ENCODE assay signal across 7 mouse cellular contexts in the genomic region with DNA sequence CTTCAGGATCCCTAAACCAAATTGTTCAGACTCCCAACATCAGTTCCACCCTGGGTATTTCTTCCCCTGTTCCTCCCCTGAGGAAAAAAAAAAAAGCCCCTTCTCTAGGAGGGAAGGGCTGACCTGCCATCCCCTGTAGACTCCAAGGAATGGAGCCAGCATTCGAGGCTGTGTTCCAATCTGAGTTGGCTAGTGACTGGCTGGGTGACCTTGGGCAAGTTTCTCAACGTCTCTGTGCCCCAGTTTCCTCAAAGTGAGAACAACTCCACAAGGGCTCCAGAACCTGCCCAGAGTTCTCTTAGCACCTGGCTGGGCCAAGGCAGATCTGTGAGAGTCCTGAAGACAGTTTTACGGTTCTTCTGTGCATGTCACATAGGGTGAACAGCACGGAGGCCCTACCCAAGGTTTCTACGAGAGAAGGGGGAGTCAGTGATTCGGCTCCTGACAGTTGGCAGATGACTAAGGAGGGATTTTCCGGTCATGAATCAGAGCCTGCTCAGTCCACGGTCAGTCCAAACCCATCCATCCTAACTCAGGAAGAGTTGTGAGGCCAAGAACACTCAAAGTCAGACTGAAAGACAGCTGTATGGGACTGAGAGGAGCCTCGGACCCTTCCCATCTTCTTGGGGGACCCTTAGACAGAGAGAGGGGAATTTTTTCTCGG. TPM values are rescaled to one million over a fixed set of nuclear protein-coding genes. Genes with fewer than 3 reads are reported as not detected.
DNase-seq lines count a peak whose midpoint lies in the region; ATAC-seq and TF ChIP-seq lines count a peak whose summit lies in the region.

No protein-coding gene starts in this region.

- WGBS in spleen, adult 2 months = 13% methylated on average over 10 of the region's 10 CpGs
- 30% methylated on average over 10 of the region's 10 CpGs for WGBS in hindbrain, embryonic 13.5 days
- WGBS in midbrain, embryonic 16.5 days = 28% methylated on average over 10 of the region's 10 CpGs

- H3K4me2 ChIP-seq in hindbrain, embryonic 13.5 days = peak overlapping the region; percentile 93
- H3K4me2 ChIP-seq in midbrain, embryonic 16.5 days (ENCODE audit: low read length) = peak overlapping the region; percentile 93

- DNase-seq in spleen, adult 2 months (ENCODE audit: low read depth in 1 of 2, low spot score in 2 of 2) = no peak
- DNase-seq in spleen, postnatal 36 days (ENCODE audit: low spot score in 2 of 2) = no peak
- no peak for DNase-seq in right cerebral cortex, postnatal 4 days
- DNase-seq in gastrocnemius, adult 18-20 months (ENCODE audit: low spot score) = no peak

- no peak overlapping the region for H3K27ac ChIP-seq in spleen, adult 2 months (ENCODE audit: insufficient read depth, low read length)
- H3K27ac ChIP-seq in brown adipose tissue, adult 24 weeks (replicated peaks; ENCODE audit: low read depth, low read length) = 0 out of 2 replicates have a peak overlapping the region, but pooled peaks have one; percentile 37
- H3K27ac ChIP-seq in hindbrain, embryonic 13.5 days = peak overlapping the region; percentile 76
- H3K27ac ChIP-seq in midbrain, embryonic 16.5 days (ENCODE audit: low read length) = no peak overlapping the region

- no peak for ATAC-seq in hindbrain, embryonic 13.5 days (ENCODE audit: low FRiP score)
- no peak for ATAC-seq in midbrain, embryonic 16.5 days

- peak overlapping the region; percentile 99 for H3K9ac ChIP-seq in hindbrain, embryonic 13.5 days
- H3K9ac ChIP-seq in midbrain, embryonic 16.5 days (ENCODE audit: low read depth, low read length) = peak overlapping the region; percentile 91

- H3K27me3 ChIP-seq in spleen, adult 2 months (ENCODE audit: control insufficient read depth, insufficient read depth, low read length) = no peaks in the 10 kb centered on the region
- no peaks in the 10 kb centered on the region for H3K27me3 ChIP-seq in hindbrain, embryonic 13.5 days
- H3K27me3 ChIP-seq in midbrain, embryonic 16.5 days (ENCODE audit: control insufficient read depth, insufficient read depth, low read depth, low read length) = no peaks in the 10 kb centered on the region

- H3K4me3 ChIP-seq in spleen, adult 2 months (ENCODE audit: extremely low read depth, insufficient read depth, insufficient read length) = peak overlapping the region; percentile 65
- peak overlapping the region; percentile 67 for H3K4me3 ChIP-seq in brown adipose tissue, adult 24 weeks (ENCODE audit: insufficient read depth, low read depth, low read length)
- H3K4me3 ChIP-seq in hindbrain, embryonic 13.5 days = peak overlapping the region; percentile 93
- peak overlapping the region; percentile 74 for H3K4me3 ChIP-seq in midbrain, embryonic 16.5 days (ENCODE audit: low read depth, low read length)

- TF ChIP-seq POLR2A in spleen, adult 2 months (IDR thresholded peaks at IDR 0.05; ENCODE audit: low read depth, low read length) = no peak

- no peaks in the 10 kb centered on the region for H3K9me3 ChIP-seq in hindbrain, embryonic 13.5 days
- H3K9me3 ChIP-seq in midbrain, embryonic 16.5 days (replicated peaks; ENCODE audit: control insufficient read depth, low read length, poor library complexity, severe bottlenecking) = no peaks in the 10 kb centered on the region

- peaks cover 2% of the 10 kb centered on the region; the same call in 1 of the 2 replicates for H3K4me1 ChIP-seq in spleen, adult 2 months (ENCODE audit: control insufficient read depth, insufficient read depth, insufficient read length)
- H3K4me1 ChIP-seq in brown adipose tissue, adult 24 weeks (ENCODE audit: control insufficient read depth, insufficient read depth, insufficient read length, low read length) = peaks cover 8% of the 10 kb centered on the region; the same call in 1 of the 2 replicates
- peaks cover 45% of the 10 kb centered on the region for H3K4me1 ChIP-seq in hindbrain, embryonic 13.5 days (replicated peaks)
- H3K4me1 ChIP-seq in midbrain, embryonic 16.5 days (ENCODE audit: control insufficient read depth, insufficient read depth, low read length) = peaks cover 30% of the 10 kb centered on the region

- TF ChIP-seq CTCF in spleen, adult 2 months (IDR thresholded peaks at IDR 0.05; ENCODE audit: extremely low read depth, insufficient read depth, insufficient read length, insufficient replicate concordance) = no peak

- H3K36me3 ChIP-seq in spleen, adult 2 months (ENCODE audit: control insufficient read depth, insufficient read depth, low read length) = peaks cover 2% of the 10 kb centered on the region
- H3K36me3 ChIP-seq in hindbrain, embryonic 13.5 days = peaks cover 41% of the 10 kb centered on the region
- H3K36me3 ChIP-seq in midbrain, embryonic 16.5 days (ENCODE audit: control insufficient read depth, insufficient read depth, low read length) = 0 out of 2 replicates have a peak, but pooled peaks cover under 1% of the 10 kb centered on the region

RNA-seq across cellular contexts. Expression of gene Zswim4, which starts 1.0 kb away (rescaled TPM):
- polyA plus RNA-seq in spleen, adult 2 months (2012; rRNA removed) = 11.3 and 17.5 TPM in 2 replicates
- polyA plus RNA-seq in brown adipose tissue, adult 24 weeks (2012; ENCODE audit: insufficient read depth, insufficient read length, missing spikeins) = 2.7 and 2.8 TPM in 2 replicates
- 38.5 and 39.1 TPM in 2 replicates for polyA plus RNA-seq in hindbrain, embryonic 13.5 days (2015; fragmentation: Nextera tagmentation; extraction: Ambion mirVana)
- 22.4 and 26.4 TPM in 2 replicates for polyA plus RNA-seq in midbrain, embryonic 16.5 days (2015; fragmentation: Nextera tagmentation; extraction: Ambion mirVana)
- 1 to 10 TPM; 6.6 to 7.2 TPM for total RNA-seq in gastrocnemius, adult 18-20 months (2021)

RNA-seq across cellular contexts. Expression of gene D8Ertd738e, which starts 13.6 kb away (rescaled TPM):
- 68.3 and 88.3 TPM in 2 replicates for polyA plus RNA-seq in spleen, adult 2 months (2012; rRNA removed)
- 245 and 259 TPM in 2 replicates for polyA plus RNA-seq in brown adipose tissue, adult 24 weeks (2012; ENCODE audit: insufficient read depth, insufficient read length, missing spikeins)
- polyA plus RNA-seq in hindbrain, embryonic 13.5 days (2015; fragmentation: Nextera tagmentation; extraction: Ambion mirVana) = 263 and 280 TPM in 2 replicates
- polyA plus RNA-seq in midbrain, embryonic 16.5 days (2015; fragmentation: Nextera tagmentation; extraction: Ambion mirVana) = 229 and 244 TPM in 2 replicates
- 100 to 1,000 TPM; 185 to 187 TPM for total RNA-seq in gastrocnemius, adult 18-20 months (2021)

RNA-seq across cellular contexts. Expression of gene Mri1, which starts 21.2 kb away (rescaled TPM):
- 59.5 and 104 TPM in 2 replicates for polyA plus RNA-seq in spleen, adult 2 months (2012; rRNA removed)
- polyA plus RNA-seq in brown adipose tissue, adult 24 weeks (2012; ENCODE audit: insufficient read depth, insufficient read length, missing spikeins) = 12.9 and 13.0 TPM in 2 replicates
- 50.7 and 57.6 TPM in 2 replicates for polyA plus RNA-seq in hindbrain, embryonic 13.5 days (2015; fragmentation: Nextera tagmentation; extraction: Ambion mirVana)
- 41.1 and 43.4 TPM in 2 replicates for polyA plus RNA-seq in midbrain, embryonic 16.5 days (2015; fragmentation: Nextera tagmentation; extraction: Ambion mirVana)
- 10 to 100 TPM; 13.8 to 19.7 TPM for total RNA-seq in gastrocnemius, adult 18-20 months (2021)

RNA-seq across cellular contexts. Expression of gene Ccdc130, which starts 34.3 kb away (rescaled TPM):
- polyA plus RNA-seq in spleen, adult 2 months (2012; rRNA removed) = 26.0 and 27.1 TPM in 2 replicates
- 6.9 and 8.5 TPM in 2 replicates for polyA plus RNA-seq in brown adipose tissue, adult 24 weeks (2012; ENCODE audit: insufficient read depth, insufficient read length, missing spikeins)
- 21.2 and 24.0 TPM in 2 replicates for polyA plus RNA-seq in hindbrain, embryonic 13.5 days (2015; fragmentation: Nextera tagmentation; extraction: Ambion mirVana)
- 23.0 and 25.4 TPM in 2 replicates for polyA plus RNA-seq in midbrain, embryonic 16.5 days (2015; fragmentation: Nextera tagmentation; extraction: Ambion mirVana)
- 1 to 10 TPM; 7.3 to 9.4 TPM for total RNA-seq in gastrocnemius, adult 18-20 months (2021)

RNA-seq across cellular contexts. Expression of gene Nanos3, which starts 50.9 kb away (rescaled TPM):
- 1.2 TPM in 1 of 2 replicates, not detected in the other for polyA plus RNA-seq in spleen, adult 2 months (2012; rRNA removed)
- not detected in 2 replicates for polyA plus RNA-seq in brown adipose tissue, adult 24 weeks (2012; ENCODE audit: insufficient read depth, insufficient read length, missing spikeins)
- 10.3 and 10.9 TPM in 2 replicates for polyA plus RNA-seq in hindbrain, embryonic 13.5 days (2015; fragmentation: Nextera tagmentation; extraction: Ambion mirVana)
- polyA plus RNA-seq in midbrain, embryonic 16.5 days (2015; fragmentation: Nextera tagmentation; extraction: Ambion mirVana) = 6.6 and 7.1 TPM in 2 replicates
- total RNA-seq in gastrocnemius, adult 18-20 months (2021) = under 1 TPM in 1 of 2 experiments, not detected in 1; 0.82 TPM

Comparison
In these comparisons a context has a peak if more than half of its experiments do, and no peak if none do; other contexts are left out.
1. H3K27ac ChIP-seq: peak in brown adipose tissue, adult 24 weeks (single experiment) and hindbrain, embryonic 13.5 days (single experiment); none in spleen, adult 2 months (single experiment) and midbrain, embryonic 16.5 days (single experiment).
2. Peak in every context shown above with its lines, with median percentiles within 50 percentile points of each other: H3K4me3 ChIP-seq.